Mouse (Mus musculus) CH12.LX (cell line): ENCODE data around the gene Retnlb. TPM values are rescaled to one million over a fixed set of nuclear protein-coding genes. Genes with fewer than 3 reads are reported as not detected.
"Not testable (repeated sequence)": the region's sequence is repeated elsewhere in the genome, so short reads cannot be mapped to it uniquely, and the experiment has no call there.

ENCODE experiments used
- DNase-seq: peaks from one replicate; pipeline ENCODE4 v3.0.0-alpha.2; 2013; ENCODE audit errors: extremely low read depth
- H3K27ac ChIP-seq: 2 replicates; pipeline ENCODE4 v1.5.1; 2012; ENCODE audit warnings: low read depth, mild to moderate bottlenecking, control low read depth, moderate library complexity; ENCODE audit not compliant: insufficient read depth
- H3K27me3 ChIP-seq: replicated peaks from 2 replicates; pipeline ENCODE3; 2012; ENCODE audit warnings: inconsistent platforms
- H3K36me3 ChIP-seq, 2 experiments: replicated peaks in 1 of 2; 2 replicates each; pipeline versions ENCODE3 to v1.6.1; 2012; ENCODE audit warnings: inconsistent platforms in 1 of 2, low read length in 1 of 2, mild to moderate bottlenecking in 1 of 2, mixed read lengths in 1 of 2, moderate library complexity in 1 of 2; ENCODE audit not compliant: control insufficient read depth in 1 of 2, insufficient read depth in 1 of 2
- H3K4me1 ChIP-seq, 2 experiments: 2 replicates each; pipeline ENCODE4 v1.6.1; 2012; ENCODE audit warnings: inconsistent platforms in 1 of 2, moderate library complexity in 1 of 2; ENCODE audit not compliant: insufficient read depth in 2 of 2, control insufficient read depth in 1 of 2
- H3K4me2 ChIP-seq: 2 replicates; pipeline ENCODE4 v1.6.1; 2012; ENCODE audit warnings: low read depth, mild to moderate bottlenecking, control low read depth; ENCODE audit not compliant: poor library complexity, insufficient read depth, severe bottlenecking
- H3K4me3 ChIP-seq, 3 experiments: fragments of 150-350 bp in 1 of 3; sonication (generic) in 1 of 3; replicated peaks in 1 of 3; 2 replicates each; pipeline versions ENCODE3 to v1.5.1; 2011 to 2012; ENCODE audit warnings: low read depth in 2 of 3, low read length in 2 of 3, mild to moderate bottlenecking in 2 of 3, moderate library complexity in 2 of 3, control low read depth in 1 of 3, improper control_type of control experiment in 1 of 3, inconsistent platforms in 1 of 3, mixed read lengths in 1 of 3; ENCODE audit not compliant: poor library complexity in 1 of 3
- H3K79me2 ChIP-seq: replicated peaks from 2 replicates; pipeline ENCODE4 v1.6.1; 2012; ENCODE audit warnings: mild to moderate bottlenecking, moderate library complexity; ENCODE audit not compliant: control insufficient read depth, poor library complexity, insufficient read depth, severe bottlenecking; ENCODE audit errors: extremely low read depth
- H3K9ac ChIP-seq: 2 replicates; pipeline ENCODE4 v1.6.1; 2012; ENCODE audit warnings: low read depth, mild to moderate bottlenecking, control low read depth, moderate library complexity; ENCODE audit not compliant: insufficient read depth
- H3K9me3 ChIP-seq: replicated peaks from 2 replicates; pipeline ENCODE3; 2012; ENCODE audit warnings: low read length, inconsistent platforms, mixed read lengths
- CHD1 ChIP-seq: IDR thresholded peaks from 2 replicates; pipeline ENCODE4 v1.6.1; 2012; ENCODE audit warnings: low read depth, low read length, improper control_type of control experiment, inconsistent platforms
- CTCF ChIP-seq, 2 experiments: IDR thresholded peaks in 1 of 2; conservative IDR thresholded peaks in 1 of 2; 2 replicates each; pipeline ENCODE4 v1.5.1; 2011 to 2012; ENCODE audit warnings: low read depth in 2 of 2, low read length in 2 of 2, improper control_type of control experiment in 1 of 2, inconsistent platforms in 1 of 2, mild to moderate bottlenecking in 1 of 2, moderate library complexity in 1 of 2
- GABPA ChIP-seq: IDR thresholded peaks from 2 replicates; pipeline ENCODE4 v1.6.1; 2012; ENCODE audit warnings: low read depth, low read length, improper control_type of control experiment, inconsistent platforms; ENCODE audit not compliant: insufficient replicate concordance
- HCFC1 ChIP-seq: IDR thresholded peaks from 2 replicates; pipeline ENCODE4 v1.6.1; 2012; ENCODE audit warnings: low read depth, mild to moderate bottlenecking, inconsistent platforms, low read length, improper control_type of control experiment
- JUND ChIP-seq: conservative IDR thresholded peaks from 2 replicates; pipeline ENCODE4 v1.6.1; 2011; ENCODE audit warnings: low read depth, low read length, improper control_type of control experiment
- KAT2A ChIP-seq: IDR thresholded peaks from 2 replicates; pipeline ENCODE4 v1.6.1; 2012; ENCODE audit warnings: low read length, improper control_type of control experiment, inconsistent platforms; ENCODE audit not compliant: insufficient replicate concordance
- MAFK ChIP-seq: IDR thresholded peaks from 2 replicates; pipeline ENCODE4 v1.6.1; 2011; ENCODE audit warnings: low read length, improper control_type of control experiment; ENCODE audit not compliant: insufficient replicate concordance
- MAZ ChIP-seq: IDR thresholded peaks from 2 replicates; pipeline ENCODE4 v1.6.1; 2012; ENCODE audit warnings: low read depth, mild to moderate bottlenecking, inconsistent platforms, low read length, improper control_type of control experiment, moderate library complexity
- MEF2A ChIP-seq: IDR thresholded peaks from 2 replicates; pipeline ENCODE4 v1.6.1; 2014; ENCODE audit warnings: low read depth, mild to moderate bottlenecking, inconsistent platforms, low read length, improper control_type of control experiment, borderline replicate concordance
- MXI1 ChIP-seq: IDR thresholded peaks from 2 replicates; pipeline ENCODE4 v1.6.1; 2011; ENCODE audit warnings: mild to moderate bottlenecking, low read depth, low read length, improper control_type of control experiment
- NELFE ChIP-seq: IDR thresholded peaks from 2 replicates; pipeline ENCODE4 v1.6.1; 2011; ENCODE audit warnings: low read depth, low read length, improper control_type of control experiment
- NRF1 ChIP-seq: IDR thresholded peaks from 2 replicates; pipeline ENCODE4 v1.6.1; 2014; ENCODE audit warnings: low read depth, mild to moderate bottlenecking, inconsistent platforms, low read length, improper control_type of control experiment, moderate library complexity
- PAX5 ChIP-seq: IDR thresholded peaks from 2 replicates; pipeline ENCODE4 v1.6.1; 2012; ENCODE audit warnings: low read length, inconsistent platforms, mixed read lengths
- POLR2A ChIP-seq: IDR thresholded peaks from 2 replicates; pipeline ENCODE4 v1.6.1; 2011; ENCODE audit warnings: low read depth, mild to moderate bottlenecking, improper control_type of control experiment, low read length
- POLR2AphosphoS2 ChIP-seq: IDR thresholded peaks from 2 replicates; pipeline ENCODE4 v1.6.1; 2011; ENCODE audit warnings: low read depth, low read length, improper control_type of control experiment
- RAD21 ChIP-seq: IDR thresholded peaks from 2 replicates; pipeline ENCODE4 v1.6.1; 2011; ENCODE audit warnings: low read depth, mild to moderate bottlenecking, low read length, improper control_type of control experiment, moderate library complexity
- SMC3 ChIP-seq: IDR thresholded peaks from 2 replicates; pipeline ENCODE4 v1.6.1; 2011; ENCODE audit warnings: low read depth, low read length, improper control_type of control experiment
- UBTF ChIP-seq: IDR thresholded peaks from 2 replicates; pipeline ENCODE4 v1.6.1; 2012; ENCODE audit warnings: low read depth, mild to moderate bottlenecking, inconsistent platforms, low read length, improper control_type of control experiment, moderate library complexity
- ZC3H11A ChIP-seq: IDR thresholded peaks from 2 replicates; pipeline ENCODE4 v1.6.1; 2012; ENCODE audit warnings: low read depth, mild to moderate bottlenecking, inconsistent platforms, low read length, improper control_type of control experiment
- ZKSCAN1 ChIP-seq: IDR thresholded peaks from 2 replicates; pipeline ENCODE4 v1.6.1; 2012; ENCODE audit warnings: low read depth, inconsistent platforms, low read length, improper control_type of control experiment, borderline replicate concordance
- dilution Hi-C: fragments of 300-500 bp; cut with MboI; formaldehyde crosslinking; loops from 2 replicates; pipeline ENCODE4 v1.14.3; 2020; ENCODE audit warnings: low sequenced_read_pairs; ENCODE audit not compliant: extremely low pct_unique_long_range_greater_than_20kb, extremely low pct_ligation_motif_present
- in situ Hi-C: fragments of 300-500 bp; cut with MboI; formaldehyde crosslinking; loops from 3 replicates; pipeline ENCODE4 v1.14.3; 2019; ENCODE audit warnings: low sequenced_read_pairs, low pct_ligation_motif_present, low pct_unique_long_range_greater_than_20kb, mixed read lengths
- polyA plus RNA-seq: library from polyadenylated mRNA; unstranded; fragments of >175 nt; gene quantifications from 2 replicates; pipeline ENCODE4 v1.2.1, GENCODE M21; 2012; ENCODE audit warnings: low read depth; ENCODE audit not compliant: insufficient read length
- total RNA-seq, 2 experiments: library from RNA; depleted of rRNA; stranded (reverse); fragments of 300-350 nt in 1 of 2; fragments of >200 nt in 1 of 2; gene quantifications; 2 replicates each; pipeline ENCODE4 v1.2.3; 2012 to 2014

The Retnlb gene
- total and polyA plus RNA-seq, 3 experiments, result not detected

DNA sequence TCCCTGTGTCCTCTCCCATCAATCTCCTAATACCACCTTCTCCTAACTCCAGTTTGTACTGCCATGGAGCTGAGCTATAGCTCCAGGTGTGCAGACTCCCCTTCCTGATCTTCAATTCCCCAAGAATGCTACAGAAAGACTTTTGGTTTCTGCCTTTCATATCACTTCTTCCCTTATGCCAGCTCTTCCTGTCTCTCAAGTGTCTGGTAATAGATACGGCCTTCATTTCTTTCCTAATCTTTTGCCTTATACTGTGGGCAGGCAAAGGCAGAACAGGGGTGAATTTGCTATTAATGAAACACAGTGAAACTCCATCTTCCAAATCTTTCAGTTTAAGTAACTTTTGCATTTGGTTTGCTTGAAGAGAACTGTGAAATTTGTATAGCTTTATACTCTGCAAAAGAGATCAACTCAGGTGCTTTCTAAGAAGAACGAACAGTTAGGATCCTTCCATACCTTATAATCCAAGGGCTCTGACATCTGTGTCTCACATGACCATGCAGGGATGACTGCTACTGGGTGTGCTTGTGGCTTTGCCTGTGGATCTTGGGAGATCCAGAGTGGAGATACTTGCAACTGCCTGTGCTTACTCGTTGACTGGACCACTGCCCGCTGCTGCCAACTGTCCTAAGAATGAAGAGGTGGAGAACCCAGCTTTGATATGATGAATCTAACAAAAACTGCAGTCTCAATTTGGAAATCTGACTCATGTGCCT is 27.2 kb downstream of the Retnlb start:
- no peaks in the 10 kb centered on the region for H3K4me1 ChIP-seq
- dilution Hi-C loops, result no loop called here
- H3K36me3 ChIP-seq, result no peaks in the 10 kb centered on the region
- peaks cover 14% of the 10 kb centered on the region for H3K9me3 ChIP-seq
- H3K27me3 ChIP-seq, result no peaks in the 10 kb centered on the region
- no peak for DNase-seq
- H3K4me2 ChIP-seq, result no peak overlapping the region
- no peak overlapping the region for H3K4me3 ChIP-seq
- H3K27ac ChIP-seq, result no peak overlapping the region
- in situ Hi-C loops, result no loop called here
- H3K79me2 ChIP-seq, result no peaks in the 10 kb centered on the region
- H3K9ac ChIP-seq, result no peak overlapping the region
- TF ChIP-seq NRF1, result no peak
- no peak for TF ChIP-seq MAZ
- TF ChIP-seq HCFC1, result no peak
- no peak for TF ChIP-seq RAD21
- no peak for TF ChIP-seq MXI1
- no peak for TF ChIP-seq NELFE
- no peak for TF ChIP-seq JUND
- no peak for TF ChIP-seq SMC3

DNA sequence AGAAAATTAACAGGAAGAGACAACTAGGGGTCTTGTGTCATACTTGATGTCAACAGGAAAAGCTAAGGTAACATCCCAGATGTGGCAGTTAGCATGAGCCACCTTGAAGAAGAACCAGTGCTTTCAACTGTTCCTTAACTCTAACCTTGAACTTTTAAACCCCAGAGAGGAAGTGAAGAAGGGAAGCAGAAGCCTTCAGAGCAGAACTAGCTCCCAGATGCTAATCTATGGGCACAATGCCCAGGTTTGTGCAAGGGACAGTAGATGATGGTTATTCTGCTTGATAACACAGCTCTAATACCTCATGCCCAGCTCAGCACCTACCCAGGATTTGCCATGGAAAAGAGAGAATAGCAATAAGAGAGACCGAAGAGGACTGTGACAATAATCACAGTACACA is 48.3 kb downstream of the Retnlb start:
- DNase-seq, H3K9ac ChIP-seq, in situ Hi-C loops, H3K4me2 ChIP-seq, H3K79me2 ChIP-seq, dilution Hi-C loops, H3K4me3 ChIP-seq, H3K27ac ChIP-seq, H3K27me3 ChIP-seq, H3K9me3 ChIP-seq, H3K36me3 ChIP-seq: not testable (repeated sequence)
- peaks cover 0 to 14% of the 10 kb centered on the region in 2 experiments; a peak in 1 of 4 replicates for H3K4me1 ChIP-seq

DNA sequence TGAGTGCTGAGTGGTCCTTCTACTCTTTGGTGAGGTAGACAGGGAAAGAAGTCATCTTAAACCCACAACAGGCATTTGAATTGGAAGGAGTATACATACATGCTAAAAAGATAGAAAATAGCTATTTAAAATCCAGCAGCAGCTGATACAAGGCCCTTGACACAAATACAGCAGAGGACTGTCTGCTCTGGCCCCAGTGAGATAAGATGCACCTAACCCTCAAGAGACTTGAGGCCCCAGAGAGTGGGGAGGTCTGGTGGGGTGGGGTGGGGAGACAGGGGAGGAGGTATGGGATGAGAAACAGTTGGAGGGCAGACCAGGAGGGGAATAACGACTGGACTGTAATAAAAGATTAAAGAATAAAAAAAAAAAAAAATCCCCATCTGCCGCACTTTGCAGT is 51.0 kb downstream of the Retnlb start:
- Histone ChIP-seq H3K36me3 (no peaks in the 10 kb centered on the region), H3K27ac (no peak overlapping the region), H3K9me3 (peaks cover 17% of the 10 kb centered on the region), H3K79me2 (no peaks in the 10 kb centered on the region), H3K4me3 (no peak overlapping the region), H3K4me1 (peaks cover 0 to 14% of the 10 kb centered on the region in 2 experiments; a peak in 1 of 4 replicates), H3K9ac (no peak overlapping the region), H3K4me2 (no peak overlapping the region), H3K27me3 (no peaks in the 10 kb centered on the region)
- TF ChIP-seq UBTF (no peak), POLR2A (no peak), ZC3H11A (no peak), KAT2A (no peak), ZKSCAN1 (no peak), CHD1 (no peak), POLR2AphosphoS2 (no peak), MAZ (no peak), GABPA (no peak), HCFC1 (no peak), PAX5 (no peak), MEF2A (no peak), RAD21 (no peak), MAFK (no peak), SMC3 (no peak), MXI1 (no peak), CTCF (conservative IDR thresholded peaks at IDR 0.05 in 1 of 2, IDR thresholded peaks at IDR 0.05 in 1 of 2; ENCODE audit: low read depth in 2 of 2, low read length in 2 of 2) (no peak)
- dilution Hi-C loops, result no loop called here
- DNase-seq, result no peak
- in situ Hi-C loops, result no loop called here
